Mouse (Mus musculus): ENCODE results near the gene Cdx4. TPM values are rescaled to one million over a fixed set of nuclear protein-coding genes. Genes with fewer than 3 reads are reported as not detected.

The Cdx4 gene
- polyA plus RNA-seq, 1 experiment from 2014 or later = not detected

- Histone ChIP-seq H3K9ac (no peak overlapping the region), H3K9me3 (no peaks in the 10 kb centered on the region), H3K36me3 (no peaks in the 10 kb centered on the region), H3K4me1 (no peaks in the 10 kb centered on the region), H3K4me2 (replicated peaks) (no peak overlapping the region), H3K27ac (no peak overlapping the region), H3K27me3 (peaks cover 29% of the 10 kb centered on the region; the same call in 1 of the 2 replicates), H3K4me3 (no peak overlapping the region)
- ATAC-seq (ENCODE audit: low FRiP score, low read depth) = no peak
- 71% methylated on average over 5 of the region's 5 CpGs for WGBS
Measured at GRCm38 (mm10) chrX:103331125-103331858, 10.1 kb downstream of the Cdx4 start.

GRCm38 (mm10) chrX:103341369-103342113, 20.3 kb downstream of the Cdx4 start:
- H3K9ac ChIP-seq = no peak overlapping the region
- no peak overlapping the region for H3K27ac ChIP-seq
- H3K27me3 ChIP-seq = peaks cover 8% of the 10 kb centered on the region; the same call in 1 of the 2 replicates
- WGBS = 69% methylated on average over 3 of the region's 3 CpGs
- no peaks in the 10 kb centered on the region for H3K36me3 ChIP-seq
- no peak overlapping the region for H3K4me3 ChIP-seq
- H3K9me3 ChIP-seq = no peaks in the 10 kb centered on the region
- no peak overlapping the region for H3K4me2 ChIP-seq (replicated peaks)
- no peaks in the 10 kb centered on the region for H3K4me1 ChIP-seq
- ATAC-seq (ENCODE audit: low FRiP score, low read depth) = no peak

GRCm38 (mm10) chrX:103355784-103356183, 34.6 kb downstream of the Cdx4 start:
- no peak for ATAC-seq (ENCODE audit: low FRiP score, low read depth)
- Histone ChIP-seq H3K4me3 (peak overlapping the region; percentile 60), H3K27ac (no peak overlapping the region), H3K4me2 (replicated peaks) (peak overlapping the region; percentile 62), H3K27me3 (peaks cover 50% of the 10 kb centered on the region), H3K4me1 (no peaks in the 10 kb centered on the region), H3K36me3 (no peaks in the 10 kb centered on the region), H3K9me3 (no peaks in the 10 kb centered on the region), H3K9ac (no peak overlapping the region; the same call in 1 of the 2 replicates)
- WGBS = 49% methylated on average over 5 of the region's 5 CpGs

- Histone ChIP-seq H3K36me3 (no peaks in the 10 kb centered on the region), H3K4me2 (replicated peaks) (peak within 1 kb of the TSS; percentile 62), H3K27ac (no peak within 1 kb of the TSS), H3K4me3 (peak within 1 kb of the TSS; percentile 60), H3K4me1 (no peaks in the 10 kb centered on the region), H3K27me3 (peaks cover 50% of the 10 kb centered on the region), H3K9me3 (no peaks in the 10 kb centered on the region), H3K9ac (peak within 1 kb of the TSS; percentile 67)
- WGBS = 10% methylated on average over 34 of the region's 34 CpGs
- peak; percentile 95 for ATAC-seq (ENCODE audit: low FRiP score, low read depth)
Measured at GRCm38 (mm10) chrX:103356287-103356686, 35.1 kb downstream of the Cdx4 start, which contains the start of gene Chic1. TSS of gene Chic1 (plus strand) at chrX:103356476.

- Histone ChIP-seq H3K4me1 (no peaks in the 10 kb centered on the region), H3K9me3 (no peaks in the 10 kb centered on the region), H3K4me2 (replicated peaks) (peak overlapping the region; percentile 62), H3K27ac (no peak overlapping the region), H3K27me3 (peaks cover 53% of the 10 kb centered on the region), H3K36me3 (no peaks in the 10 kb centered on the region), H3K4me3 (peak overlapping the region; percentile 60), H3K9ac (peak overlapping the region; percentile 67)
- peak; percentile 78; the same call in 1 of the 2 replicates for ATAC-seq (ENCODE audit: low FRiP score, low read depth)
- 6% methylated on average over 24 of the region's 24 CpGs for WGBS
Measured at GRCm38 (mm10) chrX:103356761-103357236, 35.6 kb downstream of the Cdx4 start.

GRCm38 (mm10) chrX:103366201-103366600, 45.0 kb downstream of the Cdx4 start:
- no peaks in the 10 kb centered on the region for H3K9me3 ChIP-seq
- no peak overlapping the region for H3K9ac ChIP-seq
- H3K36me3 ChIP-seq = no peaks in the 10 kb centered on the region
- H3K27me3 ChIP-seq = peaks cover 14% of the 10 kb centered on the region; the same call in 1 of the 2 replicates
- no peaks in the 10 kb centered on the region for H3K4me1 ChIP-seq
- WGBS = 67% methylated on average over 5 of the region's 5 CpGs
- no peak overlapping the region for H3K4me3 ChIP-seq
- no peak overlapping the region for H3K27ac ChIP-seq
- no peak for ATAC-seq (ENCODE audit: low FRiP score, low read depth)
- H3K4me2 ChIP-seq (replicated peaks) = no peak overlapping the region

GRCm38 (mm10) chrX:103368650-103369049, 47.5 kb downstream of the Cdx4 start:
- Histone ChIP-seq H3K36me3 (no peaks in the 10 kb centered on the region), H3K4me1 (no peaks in the 10 kb centered on the region), H3K4me2 (replicated peaks) (no peak overlapping the region), H3K9ac (no peak overlapping the region), H3K27me3 (peaks cover 13% of the 10 kb centered on the region; the same call in 1 of the 2 replicates), H3K27ac (no peak overlapping the region), H3K9me3 (no peaks in the 10 kb centered on the region), H3K4me3 (no peak overlapping the region)
- ATAC-seq (ENCODE audit: low FRiP score, low read depth) = no peak
- 49% methylated on average over 3 of the region's 3 CpGs for whole genome bisulfite sequencing

- H3K9me3 ChIP-seq = no peaks in the 10 kb centered on the region
- no peak overlapping the region for H3K9ac ChIP-seq
- 67% methylated on average over 2 of the region's 2 CpGs for WGBS
- no peak for ATAC-seq (ENCODE audit: low FRiP score, low read depth)
- H3K27ac ChIP-seq = no peak overlapping the region
- no peaks in the 10 kb centered on the region for H3K36me3 ChIP-seq
- peaks cover 20% of the 10 kb centered on the region; the same call in 1 of the 2 replicates for H3K27me3 ChIP-seq
- no peak overlapping the region for H3K4me2 ChIP-seq (replicated peaks)
- no peaks in the 10 kb centered on the region for H3K4me1 ChIP-seq
- no peak overlapping the region for H3K4me3 ChIP-seq
Measured at GRCm38 (mm10) chrX:103371221-103371620, 50.0 kb downstream of the Cdx4 start.

- no peaks in the 10 kb centered on the region for H3K36me3 ChIP-seq
- no peak overlapping the region for H3K4me2 ChIP-seq (replicated peaks)
- no peak overlapping the region for H3K9ac ChIP-seq
- no peak overlapping the region for H3K27ac ChIP-seq
- no peak for ATAC-seq (ENCODE audit: low FRiP score, low read depth)
- no peak overlapping the region for H3K4me3 ChIP-seq
- peaks cover 20% of the 10 kb centered on the region; the same call in 1 of the 2 replicates for H3K27me3 ChIP-seq
- H3K4me1 ChIP-seq = no peaks in the 10 kb centered on the region
- no peaks in the 10 kb centered on the region for H3K9me3 ChIP-seq
- WGBS = 39% methylated on average over 2 of the region's 2 CpGs
Measured at GRCm38 (mm10) chrX:103371627-103372026, 50.4 kb downstream of the Cdx4 start.

- Histone ChIP-seq H3K9me3 (no peaks in the 10 kb centered on the region), H3K4me3 (no peak overlapping the region), H3K27ac (no peak overlapping the region), H3K4me2 (replicated peaks) (no peak overlapping the region), H3K27me3 (peaks cover 19% of the 10 kb centered on the region; the same call in 1 of the 2 replicates), H3K9ac (no peak overlapping the region), H3K4me1 (no peaks in the 10 kb centered on the region), H3K36me3 (no peaks in the 10 kb centered on the region)
- ATAC-seq (ENCODE audit: low FRiP score, low read depth) = no peak
- 62% methylated on average over 5 of the region's 5 CpGs for WGBS
Measured at GRCm38 (mm10) chrX:103374250-103374649, 53.1 kb downstream of the Cdx4 start.
